Mouse (Mus musculus): Measurements from ENCODE around the gene Gm21954.

Gm21954 gene

DNA sequence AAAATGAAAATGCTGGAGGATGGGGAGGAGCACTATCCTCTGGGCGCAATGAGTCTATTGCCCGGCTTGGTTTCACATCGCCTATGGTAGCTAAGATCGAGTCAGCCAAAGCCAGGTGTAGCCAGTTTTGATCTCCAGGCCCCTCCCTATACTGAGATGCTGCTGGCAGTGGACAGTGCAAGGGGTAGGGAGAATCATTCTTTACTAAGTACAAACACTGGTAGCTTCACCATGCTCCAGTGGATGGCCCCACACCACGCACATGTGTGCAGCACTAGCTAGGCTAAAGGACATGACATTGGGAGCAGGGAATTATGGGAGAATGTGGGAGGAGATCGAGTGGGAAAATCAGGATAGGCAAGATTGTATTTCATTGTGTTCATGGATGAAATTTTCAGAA is 53.2 kb downstream of the Gm21954 start:
- no peak for DNase-seq

- DNase-seq = peak; percentile 33
These were observed 56.5 kb downstream of the Gm21954 start for GRCm38 (mm10) chr3:55415527-55415950.
